Mouse (Mus musculus) heart, postnatal 0 days (tissue): Measurements from ENCODE around the gene Etfb.

Experiments
- CTCF ChIP-seq: IDR thresholded peaks from 2 replicates; pipeline ENCODE4 v1.5.1; 2016; ENCODE audit warnings: antibody characterized with exemption, control low read depth, low read depth
- EP300 ChIP-seq: IDR thresholded peaks from 2 replicates; pipeline ENCODE4 v1.6.1; 2016; ENCODE audit warnings: antibody characterized with exemption, low read depth

GRCm38 (mm10) chr7:43483236-43483635, 39.4 kb downstream of the Etfb start:
- TF ChIP-seq EP300 (no peak), CTCF (no peak)
